Mouse (Mus musculus) erythroblast, adult 5-6 weeks (primary cell): ENCODE data around the gene Spc25. TPM values are rescaled to one million over a fixed set of nuclear protein-coding genes. Genes with fewer than 3 reads are reported as not detected.

ENCODE experiments used
- ATAC-seq: replicated peaks from 2 replicates; pipeline ENCODE4 v1.8.0; 2016; ENCODE audit warnings: moderate number of reproducible peaks, mild to moderate bottlenecking, moderate TSS enrichment, inconsistent platforms; ENCODE audit not compliant: poor library complexity, low FRiP score, severe bottlenecking
- total RNA-seq, 2 experiments: library from RNA; stranded (forward) in 1 of 2; stranded (reverse) in 1 of 2; fragments of 150-400 nt in 1 of 2; fragments of 200-764, 138-1000 nt in 1 of 2; gene quantifications; 2 replicates each; pipeline versions ENCODE4 v1.2.3 to v1.2.4; 2015 to 2017; ENCODE audit warnings: low replicate concordance in 2 of 2

Gene Spc25
- total RNA-seq, 2 experiments from 2014 or later = 36.0 to 46.7 TPM

DNA sequence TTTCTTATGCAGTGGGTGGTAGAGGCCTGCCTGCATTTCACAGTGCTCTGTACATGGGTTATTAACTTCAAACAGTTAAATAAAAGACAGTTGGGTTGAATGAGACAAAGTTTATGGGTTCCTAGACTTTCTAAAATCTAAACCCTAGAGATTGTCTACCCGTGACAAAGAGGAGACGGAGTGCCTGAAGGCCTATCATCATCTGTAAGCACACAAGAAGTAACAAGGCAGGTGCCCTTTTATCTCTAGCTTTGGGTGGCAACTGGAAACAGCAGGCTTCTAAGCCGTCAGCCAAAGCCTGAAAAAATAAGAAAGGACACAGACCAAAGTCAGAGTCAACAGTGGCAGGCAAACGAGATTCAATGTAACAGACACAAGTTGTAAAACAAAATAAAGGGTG is 16.8 kb downstream of the Spc25 start:
- no peak for ATAC-seq

DNA sequence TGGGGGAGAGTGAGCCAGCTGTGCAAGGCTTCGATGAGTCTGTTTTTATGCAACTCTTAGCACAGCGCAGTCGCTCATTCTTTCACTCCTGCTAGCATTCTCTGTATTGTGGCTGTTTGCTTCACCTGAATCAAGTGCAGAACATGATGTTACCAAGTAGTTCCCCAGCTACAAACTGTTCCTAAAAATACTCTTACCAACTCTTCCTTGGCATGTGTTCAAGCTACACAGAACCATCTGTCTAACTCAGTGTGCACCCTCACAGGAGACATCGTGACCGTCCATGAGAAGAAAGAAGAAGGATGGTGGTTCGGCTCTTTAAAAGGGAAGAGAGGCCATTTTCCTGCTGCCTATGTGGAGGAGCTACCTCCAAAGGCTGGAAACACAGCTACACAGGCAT is 17.3 kb downstream of the Spc25 start:
- ATAC-seq = no peak

DNA sequence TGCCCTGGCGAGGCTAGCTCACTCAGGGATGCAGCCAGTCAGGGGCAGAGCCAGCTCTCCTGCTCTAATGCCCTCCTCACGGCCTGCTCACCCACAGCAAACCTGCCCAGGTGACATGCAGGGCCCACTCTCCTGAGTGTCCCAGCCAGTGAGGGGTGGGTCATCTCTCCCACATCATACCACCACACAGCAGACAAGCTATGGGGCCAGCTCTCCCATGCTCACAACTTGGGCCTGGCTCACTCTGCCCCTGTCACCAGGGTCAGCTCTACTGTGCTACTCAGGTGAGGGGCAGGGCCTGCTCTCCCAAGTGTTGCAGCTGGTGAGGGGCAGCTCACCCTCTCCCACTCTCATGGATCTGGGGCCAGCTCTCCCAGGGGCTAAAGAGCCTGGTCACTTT is 18.0 kb downstream of the Spc25 start:
- no peak for ATAC-seq

DNA sequence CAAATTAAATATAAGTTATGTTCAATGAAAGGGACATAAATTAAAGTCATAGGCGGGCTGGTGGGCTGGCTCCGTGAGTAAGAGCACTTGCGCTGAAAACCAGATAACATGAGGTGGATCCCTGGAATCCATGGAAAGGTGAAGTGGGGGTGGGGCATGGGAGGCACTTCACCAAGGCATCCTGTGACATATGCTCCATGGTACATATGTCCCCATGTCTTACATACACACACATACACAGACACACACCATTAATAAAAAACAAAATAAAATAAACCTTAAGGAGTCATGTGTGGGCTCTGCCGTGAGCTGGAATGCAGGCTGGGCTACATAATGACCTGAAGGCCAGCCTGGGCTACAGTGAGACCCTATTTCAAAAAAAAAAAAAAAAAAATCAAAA is 26.3 kb downstream of the Spc25 start:
- no peak for ATAC-seq

DNA sequence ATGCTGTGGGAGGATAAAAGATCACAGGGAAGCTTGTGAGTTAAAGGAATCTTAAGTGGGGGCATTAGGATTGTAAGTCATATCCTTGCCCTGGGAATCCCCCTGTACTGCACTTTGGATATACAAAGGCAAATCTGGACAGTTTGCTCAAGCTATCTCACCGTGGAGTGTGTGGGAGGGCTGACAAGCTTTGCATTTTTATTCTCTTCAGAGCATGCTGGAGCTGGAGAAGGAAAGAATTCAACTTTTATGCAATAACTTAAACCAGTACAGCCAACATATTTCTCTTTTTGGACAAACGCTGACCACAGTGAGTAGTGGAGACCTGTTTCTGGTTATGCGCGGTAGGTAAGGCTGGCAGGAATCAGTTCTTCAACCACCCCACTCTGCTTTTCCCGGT is 30.7 kb downstream of the Spc25 start:
- no peak for ATAC-seq

GRCm38 (mm10) chr2:69170395-69171077 is 35.5 kb downstream of the Spc25 start:
- ATAC-seq = no peak

DNA sequence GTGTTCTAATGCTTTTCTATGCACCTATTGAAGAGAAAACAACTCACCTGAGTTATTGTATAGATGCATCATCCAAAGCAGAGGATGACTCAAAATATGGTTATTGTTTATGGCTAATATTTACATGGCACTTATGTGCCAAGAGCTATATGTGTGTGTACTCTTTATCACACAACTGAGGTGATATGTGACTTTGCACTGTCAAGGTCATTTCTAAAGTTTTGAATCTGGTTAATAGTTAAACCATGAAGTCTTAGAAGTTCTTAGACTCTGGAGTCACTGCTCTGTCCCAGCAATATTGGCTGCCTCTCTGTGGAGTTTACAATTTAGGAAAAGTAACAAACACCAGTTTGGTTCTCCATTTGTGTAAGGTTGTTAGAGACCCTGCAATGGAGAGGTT is 47.1 kb downstream of the Spc25 start:
- no peak for ATAC-seq

GRCm38 (mm10) chr2:69156283-69156682 is 49.7 kb downstream of the Spc25 start:
- no peak for ATAC-seq

- ATAC-seq = no peak
Measured at GRCm38 (mm10) chr2:69155861-69156260, 50.1 kb downstream of the Spc25 start.

DNA sequence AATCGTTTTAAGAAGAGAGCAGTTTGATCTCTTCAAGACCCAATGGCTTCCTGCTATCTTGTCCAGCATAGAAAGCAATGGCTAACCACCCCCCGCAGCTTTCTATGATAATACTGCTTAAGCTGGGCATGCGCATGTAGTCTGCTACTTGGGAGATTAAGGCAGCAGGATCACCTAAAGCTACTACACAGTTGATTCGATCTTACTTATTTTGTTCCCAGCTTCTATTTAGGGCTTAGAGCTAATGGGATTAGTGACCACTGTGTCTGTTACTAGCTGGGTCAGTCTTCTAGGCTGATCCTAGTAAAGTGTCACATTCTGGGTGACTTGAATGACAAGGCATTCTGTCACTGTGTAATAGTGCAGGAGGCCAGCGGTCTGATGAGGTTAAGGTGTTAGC is 55.2 kb downstream of the Spc25 start:
- no peak for ATAC-seq

DNA sequence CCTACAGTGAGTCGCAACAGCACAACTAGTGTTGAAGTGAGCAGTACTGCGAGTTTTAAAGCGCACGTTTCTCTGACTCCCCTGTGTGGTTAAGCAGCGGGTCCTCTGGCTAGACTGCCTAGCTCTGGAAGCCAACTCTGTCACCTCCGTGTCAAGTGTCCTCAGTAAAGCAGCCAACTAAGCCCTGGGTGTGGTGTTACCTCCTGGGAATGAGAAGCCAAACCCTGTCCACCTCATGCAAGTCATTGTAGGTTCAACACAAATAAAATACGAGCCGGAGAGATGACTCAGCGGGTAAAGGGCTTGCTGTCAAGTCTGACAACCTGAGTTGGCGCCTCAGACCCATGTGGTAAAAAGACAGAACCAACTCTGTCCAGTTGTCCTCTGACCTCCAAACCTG is 56.8 kb downstream of the Spc25 start:
- ATAC-seq = no peak

GRCm38 (mm10) chr2:69148691-69149090 is 57.3 kb downstream of the Spc25 start:
- ATAC-seq = no peak

Other genes with a start within 250 kb of the Spc25 start
- gene Nostrin, start 70.4 kb downstream of the Spc25 start, total RNA-seq (2015; ENCODE audit: low replicate concordance) = 1.0 TPM in 1 of 2 replicates, not detected in the other
- gene Nostrin, start 70.4 kb downstream of the Spc25 start, total RNA-seq (2017; ENCODE audit: low replicate concordance) = 0.51 and 0.70 TPM in 2 replicates
- gene G6pc2, start 4.9 kb upstream of the Spc25 start, total RNA-seq (2015; ENCODE audit: low replicate concordance) = not detected in 2 replicates
- not detected in 2 replicates for gene G6pc2, start 4.9 kb upstream of the Spc25 start, total RNA-seq (2017; ENCODE audit: low replicate concordance)
- not detected in 2 replicates for gene Abcb11, start 136.4 kb upstream of the Spc25 start, total RNA-seq (2015; ENCODE audit: low replicate concordance)
- not detected in 2 replicates for gene Abcb11, start 136.4 kb upstream of the Spc25 start, total RNA-seq (2017; ENCODE audit: low replicate concordance)
- 2.5 and 5.9 TPM in 2 replicates for gene Dhrs9, start 174.3 kb upstream of the Spc25 start, total RNA-seq (2015; ENCODE audit: low replicate concordance)
- 1.4 and 2.9 TPM in 2 replicates for gene Dhrs9, start 174.3 kb upstream of the Spc25 start, total RNA-seq (2017; ENCODE audit: low replicate concordance)